Comparison of ENCODE assay signal across 8 mouse cellular contexts in genomic region chr7:122494088-122494487, GRCm38 (mm10).
A peak's percentile ranks its signal among the peaks of the same experiment; 100 is the strongest.
DNase-seq lines count a peak whose midpoint lies in the region; ATAC-seq and TF ChIP-seq lines count a peak whose summit lies in the region.

No protein-coding gene starts in this region.

- peak; percentile 71 for TF ChIP-seq CTCF in ES-Bruce4 (IDR thresholded peaks at IDR 0.05; ENCODE audit: low read depth, low read length)
- TF ChIP-seq CTCF in brain, embryonic 14.5 days (IDR thresholded peaks at IDR 0.05; ENCODE audit: borderline replicate concordance, extremely low read depth, insufficient read depth, insufficient read length) = peak; percentile 70

- no peaks in the 10 kb centered on the region for H3K27me3 ChIP-seq in kidney, embryonic 16.5 days (ENCODE audit: insufficient read depth, low read length)
- no peaks in the 10 kb centered on the region for H3K27me3 ChIP-seq in ES-Bruce4 (ENCODE audit: control insufficient read depth, insufficient read depth, low read length, poor library complexity, severe bottlenecking)
- H3K27me3 ChIP-seq in midbrain, embryonic 14.5 days (ENCODE audit: control insufficient read depth, insufficient read depth, low read length) = no peaks in the 10 kb centered on the region

- 23% methylated on average over 3 of the region's 3 CpGs for WGBS in kidney, embryonic 16.5 days
- WGBS in midbrain, embryonic 14.5 days = 16% methylated on average over 3 of the region's 3 CpGs

- no peaks in the 10 kb centered on the region for H3K9me3 ChIP-seq in kidney, embryonic 16.5 days (ENCODE audit: low read length)
- no peaks in the 10 kb centered on the region for H3K9me3 ChIP-seq in ES-Bruce4 (replicated peaks; ENCODE audit: control insufficient read depth, insufficient read depth, low read length, poor library complexity, severe bottlenecking)
- no peaks in the 10 kb centered on the region for H3K9me3 ChIP-seq in midbrain, embryonic 14.5 days (ENCODE audit: control insufficient read depth, low read length)

- no peak overlapping the region for H3K4me3 ChIP-seq in kidney, embryonic 16.5 days (ENCODE audit: low read length)
- H3K4me3 ChIP-seq in ES-Bruce4 (ENCODE audit: low read depth, low read length) = no peak overlapping the region
- H3K4me3 ChIP-seq in midbrain, embryonic 14.5 days (replicated peaks; ENCODE audit: low read depth, low read length) = no peak overlapping the region

- H3K36me3 ChIP-seq in kidney, embryonic 16.5 days (ENCODE audit: insufficient read depth, low read length) = no peaks in the 10 kb centered on the region
- no peaks in the 10 kb centered on the region for H3K36me3 ChIP-seq in ES-Bruce4 (ENCODE audit: control insufficient read depth, insufficient read depth, low read length, poor library complexity, severe bottlenecking)
- no peaks in the 10 kb centered on the region for H3K36me3 ChIP-seq in midbrain, embryonic 14.5 days (ENCODE audit: control insufficient read depth, insufficient read depth, low read length)

- DNase-seq in kidney, adult 18-20 months = peak; percentile 18
- peak; percentile 78 for DNase-seq in brain, embryonic 14.5 days (ENCODE audit: low read depth)
- peak; percentile 30 for DNase-seq in forelimb bud, embryonic 11.5 days (ENCODE audit: low read depth, low spot score)
- peak; percentile 79 for DNase-seq in midbrain, embryonic 14.5 days
- DNase-seq in heart, postnatal 36 days = no peak

- intact Hi-C loops in heart, postnatal 36 days (cut with DNase I) = no loop called here

- no peaks in the 10 kb centered on the region for H3K4me1 ChIP-seq in kidney, embryonic 16.5 days (ENCODE audit: insufficient read depth, low read length)
- H3K4me1 ChIP-seq in ES-Bruce4 (ENCODE audit: control insufficient read depth, insufficient read depth, low read length) = no peaks in the 10 kb centered on the region
- H3K4me1 ChIP-seq in midbrain, embryonic 14.5 days (ENCODE audit: control insufficient read depth, insufficient read depth, low read length) = peaks cover 13% of the 10 kb centered on the region

- TF ChIP-seq POLR2A in ES-Bruce4 (IDR thresholded peaks at IDR 0.05; ENCODE audit: insufficient read depth, low read length) = no peak
- no peak for TF ChIP-seq POLR2A in brain, embryonic 14.5 days (IDR thresholded peaks at IDR 0.05; ENCODE audit: borderline replicate concordance, extremely low read depth, insufficient read depth, insufficient read length, poor library complexity, severe bottlenecking)

- ATAC-seq in kidney, embryonic 16.5 days (ENCODE audit: low FRiP score, low TSS enrichment) = no peak
- 0 out of 2 replicates have a peak, but pooled peaks have one; percentile 50 for ATAC-seq in midbrain, embryonic 14.5 days (ENCODE audit: low FRiP score, low TSS enrichment)
- no peak for ATAC-seq in activated CD4-positive, CD25-positive, alpha-beta regulatory T cell, adult 4 months

- no peak overlapping the region for H3K27ac ChIP-seq in kidney, embryonic 16.5 days (ENCODE audit: low read length)
- no peak overlapping the region for H3K27ac ChIP-seq in ES-Bruce4 (ENCODE audit: insufficient read depth, low read length)
- H3K27ac ChIP-seq in midbrain, embryonic 14.5 days (replicated peaks; ENCODE audit: low read depth, low read length) = no peak overlapping the region

- H3K9ac ChIP-seq in kidney, embryonic 16.5 days (replicated peaks; ENCODE audit: low read length) = no peak overlapping the region
- H3K9ac ChIP-seq in ES-Bruce4 (ENCODE audit: low read depth, poor library complexity, severe bottlenecking) = no peak overlapping the region
- H3K9ac ChIP-seq in midbrain, embryonic 14.5 days (replicated peaks; ENCODE audit: low read length) = no peak overlapping the region

- no peak for TF ChIP-seq EP300 in ES-Bruce4 (IDR thresholded peaks at IDR 0.05; ENCODE audit: insufficient read depth, low read depth, low read length)

- H3K4me2 ChIP-seq in kidney, embryonic 16.5 days (replicated peaks; ENCODE audit: low read depth, low read length) = no peak overlapping the region
- no peak overlapping the region for H3K4me2 ChIP-seq in midbrain, embryonic 14.5 days (ENCODE audit: low read length)

Comparison
In these comparisons a context has a peak if more than half of its experiments do, and no peak if none do; other contexts are left out.
1. DNase-seq: peak in kidney, adult 18-20 months (single experiment), brain, embryonic 14.5 days (single experiment), forelimb bud, embryonic 11.5 days (single experiment) and midbrain, embryonic 14.5 days (single experiment); none in heart, postnatal 36 days (0 of 2).